Mouse (Mus musculus) left cerebral cortex, postnatal 10 days (tissue): ENCODE data around the gene Lrsam1. TPM values are rescaled to one million over a fixed set of nuclear protein-coding genes. Genes with fewer than 3 reads are reported as not detected.
"Not testable (repeated sequence)": the region's sequence is repeated elsewhere in the genome, so short reads cannot be mapped to it uniquely, and the experiment has no call there.

Experiments
- DNase-seq, 2 experiments: peaks; one replicate each; pipeline ENCODE4 v3.0.0; 2021 to 2022; ENCODE audit warnings: low spot score in 2 of 2, mixed read lengths in 1 of 2; ENCODE audit errors: extremely low spot score in 1 of 2
- intact Hi-C: fragments of 180-260 bp; cut with DNase I; formaldehyde crosslinking; loops from one replicate; pipeline ENCODE4 v1.15.1; 2025
- total RNA-seq, 2 experiments: library from RNA; stranded (reverse); gene quantifications; 2 replicates each; pipeline ENCODE4 v1.2.3; 2021

The Lrsam1 gene
- 10 to 100 TPM; 36.3 to 38.9 TPM for total RNA-seq

DNA sequence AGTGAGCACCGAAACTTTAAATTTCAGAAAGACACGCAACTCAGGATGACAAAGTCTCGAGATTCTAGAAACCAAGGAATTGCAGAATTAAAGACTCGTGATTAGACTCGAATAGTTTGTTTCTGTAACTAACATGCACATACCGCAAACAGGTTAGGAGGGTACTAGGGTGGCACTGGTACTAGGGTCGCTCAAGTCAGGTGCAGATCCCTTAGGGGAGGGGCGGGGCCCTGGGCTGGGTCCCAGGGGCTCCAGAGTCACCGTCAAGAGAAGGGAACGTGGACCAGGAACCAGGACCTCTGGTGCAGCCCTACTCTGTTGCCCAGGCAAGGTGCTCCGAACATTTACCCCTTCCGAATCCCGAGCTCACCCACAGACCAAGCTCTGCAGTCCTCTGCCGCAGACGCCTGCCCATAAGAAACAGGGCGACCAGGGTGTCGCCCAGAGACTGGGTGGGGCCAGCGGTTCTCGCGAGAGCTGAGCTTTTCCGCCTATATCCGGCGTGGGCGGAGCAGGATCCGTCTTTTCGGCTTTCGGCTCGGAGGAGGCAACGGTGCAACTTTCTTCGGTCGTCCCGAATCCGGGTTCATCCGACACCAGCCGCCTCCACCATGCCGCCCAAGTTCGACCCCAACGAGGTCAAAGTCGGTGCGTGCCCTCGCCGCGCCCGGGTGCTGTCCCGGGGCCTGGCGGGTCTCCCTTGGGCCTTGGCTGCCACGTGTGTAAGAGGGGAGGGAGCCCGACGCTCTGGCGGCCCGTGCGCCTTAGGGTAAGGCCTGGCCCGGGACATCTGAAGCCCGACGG is at the start of gene Lrsam1, which contains the start of gene Rpl12:
Lrsam1 (minus strand) TSS at position 423 of the 804 bp plus-strand sequence.
Rpl12 (plus strand) TSS at position 368 of the 804 bp plus-strand sequence.
- intact Hi-C loops: no loop called here
- DNase-seq: peak; percentile 91 to 97

DNA sequence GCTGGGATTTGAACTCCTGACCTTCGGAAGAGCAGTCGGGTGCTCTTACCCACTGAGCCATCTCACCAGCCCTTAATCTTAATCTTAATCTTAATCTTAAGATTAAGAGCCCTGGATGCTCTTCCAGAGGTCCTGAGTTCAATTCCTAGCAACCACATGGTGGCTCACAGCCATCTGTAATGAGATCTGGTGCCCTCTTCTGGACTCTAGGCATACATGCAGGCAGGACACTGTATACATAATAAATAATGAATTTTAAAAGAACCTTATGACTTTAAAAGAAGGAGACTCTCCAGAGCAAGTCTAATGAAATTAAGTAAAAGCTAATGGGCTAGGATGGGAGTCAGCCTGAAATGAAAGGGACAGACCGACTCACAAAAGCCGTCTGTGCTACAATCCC is 47.6 kb upstream of the Lrsam1 start:
- DNase-seq, intact Hi-C loops: not testable (repeated sequence)

DNA sequence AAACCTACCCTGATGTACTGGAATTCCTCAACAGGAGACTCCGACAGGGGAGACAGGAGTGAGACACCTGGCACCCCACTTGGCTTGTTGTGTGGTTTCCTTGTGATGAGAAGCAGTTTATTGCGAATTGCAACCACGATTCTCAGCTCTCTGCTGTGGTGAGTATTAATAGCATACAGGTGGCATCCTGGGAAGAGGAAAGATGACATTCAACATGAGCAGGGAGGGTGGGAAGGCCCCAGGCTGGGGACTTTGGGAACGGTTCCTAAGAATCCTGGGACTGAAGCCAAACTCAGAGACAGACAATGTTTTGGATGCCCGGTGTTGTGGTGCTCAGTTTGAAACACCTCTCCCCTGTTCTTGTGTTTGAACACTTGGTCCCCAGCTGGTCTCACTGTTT is 43.6 kb upstream of the Lrsam1 start:
- no peak for DNase-seq
- intact Hi-C loops: no loop called here

DNA sequence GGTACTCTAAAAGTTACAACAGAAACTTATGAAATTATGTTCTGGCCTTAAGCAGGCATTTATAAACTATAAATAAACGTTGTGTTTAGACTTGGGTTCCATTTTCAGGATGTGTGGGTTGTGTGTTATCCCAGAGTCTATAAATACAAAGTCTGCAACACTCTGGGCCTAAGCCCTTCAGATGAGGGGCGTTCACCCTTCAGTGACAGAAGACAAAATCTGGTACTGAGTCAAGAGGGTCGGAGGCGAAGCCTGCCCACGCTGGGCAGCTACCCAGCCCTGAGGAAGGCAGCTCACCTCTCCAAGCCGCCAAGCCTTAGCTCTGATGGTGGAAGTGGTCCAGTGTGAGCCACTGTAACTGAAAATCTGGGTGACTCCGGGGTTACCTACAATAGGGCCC is 40.7 kb upstream of the Lrsam1 start:
- no peak for DNase-seq
- intact Hi-C loops: no loop called here

DNA sequence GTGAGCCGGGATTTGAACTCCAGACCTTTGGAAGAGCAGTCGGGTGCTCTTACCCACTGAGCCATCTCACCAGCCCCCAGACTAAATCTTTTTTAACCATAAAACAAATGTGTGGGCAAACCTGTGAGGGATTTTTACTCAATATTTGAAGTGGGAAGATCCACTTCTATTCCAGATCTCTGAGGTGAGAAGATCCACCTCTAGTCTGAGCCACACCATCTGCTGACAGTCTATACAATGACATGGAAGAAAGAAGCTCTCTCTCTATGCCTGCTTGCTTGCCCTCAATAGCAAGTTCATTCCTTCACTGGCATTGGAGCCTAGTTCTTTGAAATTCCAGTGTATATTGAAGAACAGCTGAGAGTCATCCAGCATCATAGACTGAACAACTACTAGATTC is 38.3 kb upstream of the Lrsam1 start:
- intact Hi-C loops: no loop called here

DNA sequence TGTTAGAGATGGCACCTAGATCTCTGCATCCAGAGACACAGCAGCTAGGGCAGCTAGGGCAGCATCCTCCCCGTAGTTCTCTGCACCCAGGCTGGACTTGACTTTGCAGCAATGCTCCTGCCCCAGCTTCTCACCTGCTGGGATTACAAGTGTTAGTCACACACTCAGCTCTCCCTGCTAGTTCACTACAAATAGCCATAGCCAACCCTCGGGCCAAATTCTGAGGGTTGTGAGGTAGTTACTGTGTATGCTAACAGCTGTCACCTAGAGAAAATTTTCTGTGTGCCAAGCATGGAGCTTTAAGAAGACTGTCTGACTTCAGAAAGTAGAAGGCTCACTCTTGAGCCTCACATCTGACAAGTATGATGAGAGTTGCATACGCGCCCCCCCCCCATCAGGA is 36.4 kb upstream of the Lrsam1 start:
- no peak for DNase-seq
- intact Hi-C loops: no loop called here

More for the DNA sequence above, 38.3 kb upstream of the Lrsam1 start:
- DNase-seq: no peak

DNA sequence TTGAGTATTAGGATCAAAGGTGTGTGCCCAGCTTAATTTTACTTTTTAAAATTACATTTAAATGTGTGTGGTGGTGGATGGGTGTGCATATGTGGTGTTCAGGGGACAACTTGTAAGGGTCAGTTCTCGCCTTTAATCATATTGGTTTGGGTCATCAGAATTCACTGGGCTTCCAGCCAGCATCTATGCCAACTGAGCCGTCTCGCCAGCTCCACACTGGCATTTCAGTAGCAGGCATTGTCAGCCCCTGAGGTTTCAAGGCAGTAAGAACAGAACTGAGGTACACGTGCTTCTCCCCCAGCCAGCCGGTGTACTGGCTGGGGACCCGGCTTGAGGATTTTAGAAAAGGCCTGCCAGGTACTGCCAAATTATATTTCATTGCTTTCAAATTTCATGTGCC is 35.7 kb upstream of the Lrsam1 start:
- intact Hi-C loops: no loop called here
- no peak for DNase-seq

DNA sequence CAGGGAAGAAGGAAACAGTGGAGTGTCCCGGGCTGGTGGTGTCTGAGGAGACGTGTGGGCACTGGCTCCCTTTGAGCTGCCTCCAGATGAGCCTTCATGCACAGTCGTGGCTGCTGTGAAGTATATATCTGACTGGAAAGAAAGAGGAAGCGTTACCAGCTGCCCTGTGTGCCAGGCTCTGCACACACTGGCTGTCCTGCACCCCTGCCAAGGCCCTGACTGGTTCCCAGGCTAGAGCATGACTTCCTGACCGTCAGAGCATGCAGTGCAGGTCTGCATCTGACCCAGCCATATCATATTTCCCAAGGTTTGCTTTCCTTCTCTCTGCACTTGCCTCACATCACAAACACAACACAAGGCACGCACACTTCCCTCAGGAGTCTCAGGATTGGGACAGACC is 30.7 kb upstream of the Lrsam1 start:
- no peak for DNase-seq
- intact Hi-C loops: no loop called here

DNA sequence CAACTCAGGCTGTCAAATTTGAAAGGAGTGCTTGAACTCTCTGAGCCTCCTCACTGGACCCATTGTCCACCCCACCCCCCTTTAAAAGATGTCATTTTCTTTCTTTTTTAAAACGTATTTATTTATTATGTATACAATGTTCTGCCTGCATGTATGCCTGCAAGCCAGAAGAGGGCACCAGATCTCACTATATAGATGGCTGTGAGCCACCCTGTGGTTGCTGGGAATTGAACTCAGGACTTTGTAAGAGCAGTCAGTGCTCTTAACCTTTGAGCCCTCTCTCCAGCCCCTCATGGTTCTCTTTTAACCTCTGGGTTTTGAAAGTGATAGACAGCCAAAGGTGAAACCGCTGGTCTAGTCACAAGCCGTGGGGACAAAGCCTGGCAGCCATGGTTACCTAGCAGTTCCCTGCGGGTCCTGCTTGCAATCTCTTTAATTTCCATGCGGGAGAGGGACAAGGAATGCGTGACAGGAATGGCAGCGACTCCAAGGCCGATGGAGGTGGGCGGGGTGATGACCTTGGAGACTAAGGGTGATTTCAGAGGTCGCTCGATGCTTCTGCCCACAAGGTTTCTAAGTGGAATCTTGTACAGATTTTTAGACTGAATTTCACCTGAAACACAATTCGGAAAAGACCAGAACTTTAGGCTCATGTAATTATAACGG is 28.9 kb upstream of the Lrsam1 start:
- intact Hi-C loops: no loop called here

DNA sequence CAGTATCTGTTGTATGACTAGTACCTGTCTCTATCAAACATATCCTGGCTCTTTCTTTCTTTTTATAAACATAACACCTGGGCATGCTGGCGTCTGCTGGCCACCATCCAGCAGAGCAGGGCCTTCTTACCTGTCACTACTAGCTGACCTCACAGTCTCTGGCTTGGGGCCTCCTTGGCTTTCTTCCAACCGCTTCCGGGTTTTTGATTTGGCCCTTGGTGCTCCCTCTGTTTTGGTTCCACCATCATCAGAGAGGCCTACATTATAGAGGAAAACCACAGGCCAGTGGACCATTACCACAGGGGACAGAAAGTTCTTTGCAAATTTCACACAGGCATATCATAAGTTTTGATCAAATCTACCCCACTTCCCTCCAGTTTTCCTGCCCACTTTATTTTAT is 28.0 kb upstream of the Lrsam1 start:
- no peak for DNase-seq
- intact Hi-C loops: no loop called here

More for the DNA sequence above, 28.9 kb upstream of the Lrsam1 start:
- no peak for DNase-seq

DNA sequence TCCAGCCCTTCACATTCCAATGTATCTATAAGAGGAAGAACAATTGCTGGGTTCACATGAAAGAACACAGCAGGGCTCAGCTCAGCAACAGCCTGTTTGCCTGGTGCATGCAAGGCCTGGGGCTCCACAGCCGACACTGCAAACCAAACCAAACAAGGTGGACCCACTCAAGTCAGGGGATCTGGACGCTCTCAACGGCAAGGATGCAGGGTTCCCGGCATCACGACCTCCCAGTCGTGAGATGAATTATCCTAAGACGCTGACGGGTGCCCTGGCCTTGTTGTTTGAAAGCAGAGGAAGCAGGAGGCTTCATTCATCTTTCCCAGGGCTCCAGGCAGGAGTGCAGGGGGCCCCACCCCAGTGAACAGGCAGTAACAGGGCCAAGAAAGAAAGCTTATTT is 24.4 kb upstream of the Lrsam1 start:
- intact Hi-C loops: no loop called here

DNA sequence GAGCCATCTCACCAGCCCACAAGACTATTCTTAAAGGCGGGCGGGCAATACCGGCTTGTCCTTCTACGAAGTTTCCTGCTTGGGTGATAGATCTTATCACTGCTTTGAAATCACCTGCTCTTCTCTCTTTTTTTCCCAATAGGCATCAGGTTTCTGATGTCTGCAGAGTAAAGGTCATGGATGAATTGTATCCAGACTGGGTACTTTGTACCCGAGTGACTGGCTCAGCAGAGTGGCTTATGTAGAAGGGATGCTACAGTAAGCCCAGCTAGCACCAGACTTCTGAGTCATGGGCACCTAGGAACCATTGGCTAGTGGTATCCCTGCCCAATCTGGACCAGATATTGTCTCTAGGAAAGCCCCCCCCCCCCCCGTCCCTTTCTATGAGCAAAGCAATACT is 22.2 kb upstream of the Lrsam1 start:
- DNase-seq: no peak
- intact Hi-C loops: no loop called here

More for the DNA sequence above, 24.4 kb upstream of the Lrsam1 start:
- no peak for DNase-seq

DNA sequence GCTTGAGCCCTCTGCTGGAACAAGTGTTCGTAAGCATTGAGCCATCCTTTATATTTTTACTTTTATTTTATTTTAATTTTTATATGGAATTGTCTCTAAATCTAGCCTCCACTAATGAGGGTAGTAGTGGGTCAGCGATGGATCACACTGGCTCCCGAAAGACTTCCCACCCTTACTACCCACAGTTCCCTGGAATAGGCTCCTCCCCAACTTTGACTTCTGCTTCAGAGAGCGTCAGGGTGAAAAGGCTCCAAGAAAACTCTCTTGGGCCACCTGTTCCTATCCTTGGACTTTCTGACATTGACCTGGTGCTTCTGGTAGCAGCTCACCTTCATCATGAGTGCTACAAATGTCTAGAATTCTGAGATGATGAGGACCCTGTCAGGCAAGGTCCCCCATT is 21.3 kb upstream of the Lrsam1 start:
- intact Hi-C loops: no loop called here
- no peak for DNase-seq

DNA sequence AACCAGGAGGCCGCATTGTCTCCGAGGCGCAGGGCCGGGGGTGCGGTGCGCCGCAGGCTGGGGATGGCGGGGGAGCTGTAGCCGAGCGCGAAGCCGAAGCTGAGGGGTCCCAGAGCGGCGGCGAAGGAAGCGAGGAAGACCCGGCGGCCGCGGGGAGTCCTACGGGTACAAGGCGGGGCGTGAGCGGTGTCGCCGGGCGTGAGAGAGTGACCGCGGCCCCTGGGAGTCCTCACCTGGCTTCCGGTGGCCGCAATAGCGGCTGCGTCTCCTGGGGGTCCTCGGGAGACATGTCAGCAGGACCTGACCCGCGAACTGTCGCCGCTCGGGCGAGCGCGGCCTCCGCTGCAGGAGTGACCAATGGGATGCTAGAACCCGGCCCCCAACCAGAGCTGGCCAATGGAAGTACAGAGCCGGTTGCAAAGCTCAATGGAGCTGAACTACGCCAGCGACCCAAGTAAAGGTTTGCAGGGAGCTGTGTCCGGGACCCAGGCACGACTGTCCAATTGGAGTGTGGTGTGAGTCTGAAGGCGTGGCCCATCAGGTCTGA is 20.4 kb upstream of the Lrsam1 start, which contains the start of gene Slc2a8:
Slc2a8 (minus strand) TSS at position 359 of the 547 bp plus-strand sequence.
- DNase-seq: peak; percentile 93
- intact Hi-C loops: no loop called here

DNA sequence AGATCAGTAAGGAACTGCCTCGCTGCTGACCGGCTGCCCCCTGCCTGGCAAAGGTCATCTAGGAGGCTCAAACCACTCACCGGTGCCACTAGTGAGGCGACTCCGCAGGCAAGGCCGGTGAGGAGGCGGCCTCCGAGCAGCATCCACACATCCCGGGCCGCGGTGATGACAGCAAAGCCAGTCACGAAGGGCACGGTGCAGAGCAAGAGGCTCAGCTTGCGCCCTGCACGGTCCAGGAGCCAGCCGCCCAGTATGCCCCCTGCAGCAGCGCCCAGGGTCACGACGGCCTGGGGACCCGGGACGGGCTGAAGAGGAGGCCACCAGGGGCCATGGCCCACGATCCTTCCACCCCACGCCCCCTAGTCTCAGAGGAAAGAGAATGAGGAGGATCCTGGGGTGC is 19.9 kb upstream of the Lrsam1 start:
- peak in 1 of 2 experiments; percentile 55 for DNase-seq
- intact Hi-C loops: no loop called here

DNA sequence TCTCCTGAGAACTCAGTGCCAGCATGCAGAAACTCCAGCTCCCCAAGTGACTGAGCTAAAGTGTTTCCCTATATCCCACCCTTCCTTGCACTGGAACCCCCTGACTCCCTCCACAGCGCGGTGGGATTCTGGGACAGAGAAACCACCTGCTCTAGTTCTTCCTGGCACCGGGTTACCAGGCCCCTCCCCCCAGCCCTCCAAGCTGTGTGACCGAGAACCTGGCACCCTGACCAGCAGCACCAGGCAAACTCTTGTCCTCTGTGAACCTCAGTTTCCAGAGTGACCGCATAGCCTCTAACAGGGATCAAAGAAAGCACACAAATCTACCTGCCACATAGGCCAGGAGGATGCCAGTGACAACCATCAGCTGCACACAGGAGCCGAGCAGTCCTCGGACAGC is 18.3 kb upstream of the Lrsam1 start:
- intact Hi-C loops: no loop called here
- DNase-seq: no peak

DNA sequence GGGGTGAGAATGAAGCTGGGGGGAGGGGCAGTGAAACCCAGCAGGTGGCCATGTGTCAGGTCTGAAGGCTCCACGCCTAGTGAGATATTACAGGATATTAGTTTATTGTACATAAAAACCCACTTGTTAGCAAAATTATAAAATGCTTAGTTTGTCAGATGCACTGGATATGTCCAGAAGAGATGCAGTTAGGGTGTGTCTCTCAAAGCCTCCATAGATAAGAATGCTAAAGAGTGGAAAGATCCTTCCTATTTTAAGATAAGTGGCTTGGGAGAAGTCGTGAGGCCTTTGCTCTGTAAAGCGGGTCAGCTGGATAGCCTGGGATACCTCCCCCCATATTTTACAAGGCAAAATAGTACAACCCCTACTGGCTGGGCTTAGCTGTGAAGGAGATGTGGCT is 17.3 kb upstream of the Lrsam1 start:
- intact Hi-C loops: no loop called here

DNA sequence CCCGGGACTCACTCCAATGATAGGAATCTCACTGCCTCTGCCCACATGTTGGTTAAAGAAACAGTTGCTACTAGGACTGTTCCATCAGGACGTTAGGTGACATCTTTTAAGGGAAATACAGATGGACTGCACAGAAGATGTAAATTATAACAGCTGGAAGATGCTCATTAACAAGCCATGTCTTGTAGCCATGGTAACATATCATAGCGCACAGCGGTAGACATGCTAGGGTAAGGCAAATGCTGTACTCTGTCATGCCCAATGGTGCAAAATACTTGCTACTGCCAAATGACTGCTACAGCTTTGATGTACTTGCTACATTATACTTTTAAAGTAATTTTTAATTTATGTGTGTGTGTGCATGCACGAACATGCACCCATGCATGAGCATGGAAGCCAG is 15.7 kb upstream of the Lrsam1 start:
- DNase-seq: no peak
- intact Hi-C loops: no loop called here

More for the DNA sequence above, 17.3 kb upstream of the Lrsam1 start:
- no peak for DNase-seq

DNA sequence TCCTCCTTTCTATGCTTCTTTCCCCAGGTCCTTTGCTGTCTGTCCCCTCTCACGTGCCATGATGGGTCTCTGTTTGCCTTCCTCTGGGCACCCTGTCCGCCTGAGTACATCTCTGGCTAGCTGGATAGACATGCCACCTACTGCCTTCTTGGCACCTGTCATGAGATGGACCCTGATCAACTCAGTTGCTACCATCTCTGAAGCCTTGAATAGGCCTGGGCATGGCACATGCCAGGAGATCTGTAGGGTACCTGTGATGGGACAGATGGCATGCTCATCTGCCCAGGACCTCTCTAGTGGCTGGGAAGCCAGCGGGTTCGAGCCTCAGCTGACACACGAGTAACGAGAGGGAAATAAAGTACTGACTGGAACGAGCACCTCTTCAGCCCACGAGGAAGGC is 12.8 kb upstream of the Lrsam1 start:
- intact Hi-C loops: no loop called here
- DNase-seq: no peak

DNA sequence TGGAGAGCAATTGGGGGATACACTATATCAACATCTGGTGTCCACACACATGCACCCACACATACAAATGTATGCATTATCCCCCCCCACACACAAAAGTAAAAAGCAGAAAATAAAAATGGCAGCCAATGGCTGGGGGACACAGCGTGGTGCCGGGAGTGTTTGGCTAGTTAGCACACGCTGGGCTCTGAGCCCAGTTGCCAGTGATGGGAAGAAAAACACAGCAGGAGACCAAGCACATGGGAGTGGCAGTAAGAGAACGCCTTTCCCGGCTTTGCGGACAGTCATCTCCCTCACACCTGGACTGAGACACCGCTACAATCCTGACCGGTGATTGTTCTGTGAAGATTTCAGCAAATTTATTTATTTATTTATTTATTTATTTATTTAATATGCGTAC is 9.8 kb upstream of the Lrsam1 start:
- no peak for DNase-seq
- intact Hi-C loops: no loop called here
